Mouse (Mus musculus): ENCODE data around the gene Rpl21.

DNA sequence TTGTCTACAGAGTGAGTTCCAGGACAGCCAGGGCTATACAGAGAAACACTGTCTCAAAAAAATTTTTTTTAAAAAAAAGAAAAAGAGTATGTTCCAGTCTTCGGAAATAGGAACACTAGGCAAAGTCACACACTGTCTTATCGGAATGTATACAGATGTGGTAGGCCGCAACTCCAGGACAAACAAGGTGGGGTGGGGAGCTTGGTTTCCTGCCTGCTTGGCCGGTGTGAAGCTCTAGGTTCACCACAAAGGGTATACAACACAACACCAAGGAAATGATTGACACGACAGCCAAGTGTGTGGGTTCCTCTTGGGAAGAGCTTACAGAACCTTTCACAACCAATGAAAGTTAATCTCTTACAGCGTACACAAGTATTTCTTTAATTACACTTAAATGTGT, 49.6 kb downstream of the Rpl21 start:
- TF ChIP-seq CTCF (IDR thresholded peaks at IDR 0.05; ENCODE audit: low read depth) (no peak), EP300 (IDR thresholded peaks at IDR 0.05; ENCODE audit: low read depth) (no peak)
